25 mouse cellular contexts compared by ENCODE assay signal in the genomic region with DNA sequence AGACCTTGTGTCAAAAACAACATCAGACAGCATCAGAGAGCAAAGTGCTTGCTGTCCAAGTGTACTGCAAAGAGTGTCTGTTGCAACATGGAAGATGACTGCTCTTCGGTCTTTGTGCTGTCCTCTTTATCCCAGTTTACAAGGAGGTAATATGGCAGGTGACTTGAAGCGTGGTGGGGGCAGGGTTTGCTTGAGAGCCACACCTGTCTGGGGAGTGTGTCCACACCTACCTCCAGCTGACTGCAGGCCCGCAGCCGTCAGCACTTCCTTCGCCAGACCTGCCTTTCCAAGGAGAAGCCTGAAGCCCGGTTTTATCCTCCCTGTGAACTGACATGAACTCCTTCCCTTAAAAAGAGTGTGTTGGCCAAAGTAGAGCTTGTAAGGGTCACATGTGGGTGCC.
DNase-seq lines count a peak whose midpoint lies in the region; ATAC-seq and TF ChIP-seq lines count a peak whose summit lies in the region.
"Had no signal": no experiment of that assay in that cellular context is flagged by ENCODE, and none has a peak within 500 bp of the region (broad histone marks: within the 10 kb centered on the region; RNA-seq: fewer than 3 reads in every experiment).

No protein-coding gene starts in this region.

- H3K27me3 ChIP-seq in midbrain, embryonic 11.5 days (ENCODE audit: control insufficient read depth, insufficient read depth, low read length): no peaks in the 10 kb centered on the region
- no peaks in the 10 kb centered on the region for H3K27me3 ChIP-seq in midbrain, embryonic 13.5 days
- no peaks in the 10 kb centered on the region for H3K27me3 ChIP-seq in intestine, postnatal 0 days (replicated peaks; ENCODE audit: control insufficient read depth, insufficient read depth, low read length)
- H3K27me3 ChIP-seq in liver, postnatal 0 days (ENCODE audit: insufficient read depth, low read length): no peaks in the 10 kb centered on the region
- no peaks in the 10 kb centered on the region for H3K27me3 ChIP-seq in kidney, embryonic 14.5 days (ENCODE audit: control insufficient read depth, insufficient read depth, low read length)
- H3K27me3 ChIP-seq: CH12.LX; embryonic facial prominence, embryonic 12.5 days; forebrain, embryonic 13.5 days; Patski had no signal

- H3K9me3 ChIP-seq in midbrain, embryonic 11.5 days (ENCODE audit: control insufficient read depth, low read length): no peaks in the 10 kb centered on the region
- no peaks in the 10 kb centered on the region for H3K9me3 ChIP-seq in midbrain, embryonic 13.5 days
- no peaks in the 10 kb centered on the region for H3K9me3 ChIP-seq in intestine, postnatal 0 days (ENCODE audit: control insufficient read depth)
- no peaks in the 10 kb centered on the region for H3K9me3 ChIP-seq in liver, postnatal 0 days (ENCODE audit: low read length)
- H3K9me3 ChIP-seq in kidney, embryonic 14.5 days (ENCODE audit: control insufficient read depth, low read length): no peaks in the 10 kb centered on the region
- H3K9me3 ChIP-seq: embryonic facial prominence, embryonic 10.5 days; embryonic facial prominence, embryonic 12.5 days; forebrain, embryonic 13.5 days had no signal

- 86% methylated on average over 6 of the region's 6 CpGs for WGBS in midbrain, embryonic 11.5 days
- 88% methylated on average over 6 of the region's 6 CpGs for WGBS in midbrain, embryonic 13.5 days
- WGBS in intestine, postnatal 0 days: 50% methylated on average over 6 of the region's 6 CpGs
- 86% methylated on average over 6 of the region's 6 CpGs for WGBS in liver, postnatal 0 days (ENCODE audit: insufficient replicate concordance)
- 87% methylated on average over 6 of the region's 6 CpGs for WGBS in kidney, embryonic 14.5 days

- intact Hi-C loops in heart, postnatal 36 days (cut with DNase I): no loop called here

- H3K36me3 ChIP-seq in midbrain, embryonic 11.5 days (ENCODE audit: control insufficient read depth, insufficient read depth, low read length): no peaks in the 10 kb centered on the region
- peaks cover 7% of the 10 kb centered on the region; the same call in 1 of the 2 replicates for H3K36me3 ChIP-seq in midbrain, embryonic 13.5 days
- H3K36me3 ChIP-seq in intestine, postnatal 0 days (ENCODE audit: control insufficient read depth, insufficient read depth): peaks cover 12% of the 10 kb centered on the region
- H3K36me3 ChIP-seq in liver, postnatal 0 days (replicated peaks; ENCODE audit: insufficient read depth, low read length): 0 out of 2 replicates have a peak, but pooled peaks cover 4% of the 10 kb centered on the region
- H3K36me3 ChIP-seq in kidney, embryonic 14.5 days (ENCODE audit: control insufficient read depth, insufficient read depth, low read length): peaks cover 4% of the 10 kb centered on the region; the same call in 1 of the 2 replicates
- H3K36me3 ChIP-seq: G1E had no signal

- H3K27ac ChIP-seq in midbrain, embryonic 11.5 days (ENCODE audit: low read depth, low read length): no peak overlapping the region
- no peak overlapping the region for H3K27ac ChIP-seq in midbrain, embryonic 13.5 days
- H3K27ac ChIP-seq in intestine, postnatal 0 days (ENCODE audit: low read depth, low read length): peak overlapping the region; percentile 35; the same call in 1 of the 2 replicates
- H3K27ac ChIP-seq in liver, postnatal 0 days (ENCODE audit: low read depth): no peak overlapping the region
- no peak overlapping the region for H3K27ac ChIP-seq in kidney, embryonic 14.5 days (ENCODE audit: low read depth, low read length)
- H3K27ac ChIP-seq: embryonic facial prominence, embryonic 10.5 days; embryonic facial prominence, embryonic 12.5 days; forebrain, embryonic 13.5 days had no signal

- no peak overlapping the region for H3K4me3 ChIP-seq in midbrain, embryonic 11.5 days (ENCODE audit: low read depth, low read length)
- no peak overlapping the region for H3K4me3 ChIP-seq in midbrain, embryonic 13.5 days (replicated peaks)
- H3K4me3 ChIP-seq in intestine, postnatal 0 days (ENCODE audit: low read depth, low read length): no peak overlapping the region
- no peak overlapping the region for H3K4me3 ChIP-seq in liver, postnatal 0 days (ENCODE audit: low read depth, low read length)
- no peak overlapping the region for H3K4me3 ChIP-seq in kidney, embryonic 14.5 days (ENCODE audit: low read length)
- H3K4me3 ChIP-seq: embryonic facial prominence, embryonic 10.5 days; embryonic facial prominence, embryonic 12.5 days; forebrain, embryonic 13.5 days had no signal

- no peak overlapping the region for H3K9ac ChIP-seq in midbrain, embryonic 11.5 days (ENCODE audit: low read length)
- H3K9ac ChIP-seq in midbrain, embryonic 13.5 days (replicated peaks): no peak overlapping the region
- no peak overlapping the region for H3K9ac ChIP-seq in intestine, postnatal 0 days (ENCODE audit: low read depth, low read length)
- no peak overlapping the region for H3K9ac ChIP-seq in liver, postnatal 0 days (replicated peaks)
- H3K9ac ChIP-seq in kidney, embryonic 14.5 days (ENCODE audit: low read depth, low read length): no peak overlapping the region
- H3K9ac ChIP-seq: embryonic facial prominence, embryonic 12.5 days; forebrain, embryonic 13.5 days had no signal

- no peak overlapping the region for H3K4me2 ChIP-seq in midbrain, embryonic 11.5 days
- no peak overlapping the region for H3K4me2 ChIP-seq in midbrain, embryonic 13.5 days (replicated peaks)
- H3K4me2 ChIP-seq in intestine, postnatal 0 days (replicated peaks; ENCODE audit: low read depth): no peak overlapping the region
- H3K4me2 ChIP-seq in liver, postnatal 0 days (ENCODE audit: low read depth, low read length): no peak overlapping the region
- H3K4me2 ChIP-seq in kidney, embryonic 14.5 days (replicated peaks; ENCODE audit: low read depth, low read length): no peak overlapping the region
- H3K4me2 ChIP-seq: embryonic facial prominence, embryonic 12.5 days; forebrain, embryonic 13.5 days had no signal

- TF ChIP-seq EP300 in liver, postnatal 0 days (IDR thresholded peaks at IDR 0.05; ENCODE audit: low read depth): no peak

- no peak for TF ChIP-seq CTCF in intestine, postnatal 0 days (IDR thresholded peaks at IDR 0.05; ENCODE audit: low read depth)
- no peak for TF ChIP-seq CTCF in liver, postnatal 0 days (IDR thresholded peaks at IDR 0.05; ENCODE audit: low read depth)

- no peak for ATAC-seq in midbrain, embryonic 11.5 days (ENCODE audit: low FRiP score)
- ATAC-seq in midbrain, embryonic 13.5 days: no peak
- ATAC-seq in intestine, postnatal 0 days: peak; percentile 94
- ATAC-seq in liver, postnatal 0 days: no peak
- ATAC-seq in kidney, embryonic 14.5 days (ENCODE audit: low FRiP score, low TSS enrichment): no peak
- ATAC-seq: activated CD4-positive, CD25-positive, alpha-beta regulatory T cell, adult 4 months; CD4-positive, CD25-positive, alpha-beta regulatory T cell, adult 4 months; forebrain, embryonic 13.5 days; Patski had no signal

- H3K4me1 ChIP-seq in midbrain, embryonic 11.5 days (ENCODE audit: control insufficient read depth, insufficient read depth, low read length): no peaks in the 10 kb centered on the region
- H3K4me1 ChIP-seq in midbrain, embryonic 13.5 days (replicated peaks): peaks cover 5% of the 10 kb centered on the region; the same call in 1 of the 2 replicates
- H3K4me1 ChIP-seq in intestine, postnatal 0 days (replicated peaks; ENCODE audit: control insufficient read depth, insufficient read depth, low read length): no peaks in the 10 kb centered on the region
- H3K4me1 ChIP-seq in liver, postnatal 0 days (ENCODE audit: insufficient read depth): no peaks in the 10 kb centered on the region
- no peaks in the 10 kb centered on the region for H3K4me1 ChIP-seq in kidney, embryonic 14.5 days (ENCODE audit: control insufficient read depth, insufficient read depth, low read length)
- H3K4me1 ChIP-seq: embryonic facial prominence, embryonic 12.5 days had no signal

- peak; percentile 77 for DNase-seq in midbrain, embryonic 11.5 days (ENCODE audit: low spot score, missing footprints)
- DNase-seq in skeletal muscle tissue, adult 2 months (ENCODE audit: low read depth, low spot score): peak; percentile 14
- peak; percentile 65 for DNase-seq in yolk sac, embryonic 10.5 days (ENCODE audit: low spot score)
- no peak for DNase-seq in liver, postnatal 0 days
- no peak for DNase-seq in heart, postnatal 36 days
- DNase-seq: adrenal gland, adult 8-10 months; adrenal gland, postnatal 14 days; adrenal gland, postnatal 36 days; B cell, adult 2 months; cerebellum, adult 11-12 months; cerebellum, adult 2 months; cerebellum, adult 9-10 months; cerebellum, postnatal 10 days; cerebellum, postnatal 25 days had no signal

Comparison
In these comparisons a context has a peak if more than half of its experiments do, and no peak if none do; other contexts are left out.
1. DNase-seq: peak in midbrain, embryonic 11.5 days (single experiment), skeletal muscle tissue, adult 2 months (single experiment) and yolk sac, embryonic 10.5 days (single experiment); none in liver, postnatal 0 days (single experiment) and heart, postnatal 36 days (0 of 2).